Mouse (Mus musculus) MEL (cell line): ENCODE results near the gene Rhof.
A peak's percentile ranks its signal among the peaks of the same experiment; 100 is the strongest.

ENCODE experiments used
- CTCF ChIP-seq, 3 experiments: IDR thresholded peaks in 2 of 3; conservative IDR thresholded peaks in 1 of 3; 2 replicates each; pipeline ENCODE4 v1.5.1; 2011 to 2012; ENCODE audit warnings: low read length in 3 of 3, low read depth in 2 of 3, mild to moderate bottlenecking in 2 of 3, improper control_type of control experiment in 1 of 3, inconsistent platforms in 1 of 3, mixed read lengths in 1 of 3, moderate library complexity in 1 of 3; ENCODE audit not compliant: control insufficient read depth in 1 of 3, insufficient read depth in 1 of 3, poor library complexity in 1 of 3, severe bottlenecking in 1 of 3
- EP300 ChIP-seq, 2 experiments: IDR thresholded peaks; 2 replicates each; pipeline ENCODE4 v1.6.1; 2011; ENCODE audit warnings: improper control_type of control experiment in 2 of 2, low read length in 2 of 2, low read depth in 1 of 2, mild to moderate bottlenecking in 1 of 2
- KAT2A ChIP-seq: conservative IDR thresholded peaks from 2 replicates; pipeline ENCODE4 v1.6.1; 2012; ENCODE audit warnings: low read depth, low read length, improper control_type of control experiment, inconsistent platforms
- NRF1 ChIP-seq: IDR thresholded peaks from 2 replicates; pipeline ENCODE4 v1.6.1; 2014; ENCODE audit warnings: low read depth, mild to moderate bottlenecking, inconsistent platforms, low read length, improper control_type of control experiment, moderate library complexity; ENCODE audit not compliant: poor library complexity, insufficient read depth, severe bottlenecking
- POLR2A ChIP-seq, 2 experiments: IDR thresholded peaks; 2 replicates each; pipeline ENCODE4 v1.6.1; 2011 to 2012; ENCODE audit warnings: low read length in 2 of 2, mild to moderate bottlenecking in 2 of 2, control low read depth in 1 of 2, improper control_type of control experiment in 1 of 2, low read depth in 1 of 2, moderate library complexity in 1 of 2; ENCODE audit not compliant: control insufficient read depth in 1 of 2, insufficient read depth in 1 of 2, poor library complexity in 1 of 2

- no peak for TF ChIP-seq EP300 (IDR thresholded peaks at IDR 0.05; ENCODE audit: low read depth in 1 of 2, low read length in 2 of 2)
- TF ChIP-seq POLR2A (IDR thresholded peaks at IDR 0.05; ENCODE audit: control insufficient read depth in 1 of 2, insufficient read depth in 1 of 2, low read depth in 1 of 2, low read length in 2 of 2, poor library complexity in 1 of 2): no peak
- no peak for TF ChIP-seq KAT2A
- no peak for TF ChIP-seq NRF1
- peak; percentile 59 to 77 (median 75) for TF ChIP-seq CTCF (IDR thresholded peaks at IDR 0.05 in 2 of 3, conservative IDR thresholded peaks at IDR 0.05 in 1 of 3; ENCODE audit: control insufficient read depth in 1 of 3, insufficient read depth in 1 of 3, low read depth in 2 of 3, low read length in 3 of 3, poor library complexity in 1 of 3, severe bottlenecking in 1 of 3)
Measured at GRCm38 (mm10) chr5:123156763-123157162, 24.3 kb upstream of the Rhof start.
